Mouse (Mus musculus) heart, postnatal 25 days (tissue): Measurements from ENCODE around the gene Slc35a3. TPM values are rescaled to one million over a fixed set of nuclear protein-coding genes. Genes with fewer than 3 reads are reported as not detected.
"Not testable (repeated sequence)": the region's sequence is repeated elsewhere in the genome, so short reads cannot be mapped to it uniquely, and the experiment has no call there.

Experiments
- DNase-seq: peaks from one replicate; pipeline ENCODE4 v3.0.0; 2022; ENCODE audit warnings: low spot score
- intact Hi-C: fragments of 180-260 bp; cut with DNase I; formaldehyde crosslinking; loops from one replicate; pipeline ENCODE4 v1.15.1; 2025
- total RNA-seq, 2 experiments: library from RNA; stranded (reverse); gene quantifications; 2 replicates each; pipeline ENCODE4 v1.2.3; 2021

Slc35a3 gene
- total RNA-seq, 2 experiments from 2014 or later, result 13.9 to 14.6 TPM

- DNase-seq, result no peak
- intact Hi-C loops, result no loop called here
Measured at GRCm38 (mm10) chr3:116702647-116703272, 9.9 kb downstream of the Slc35a3 start.

- DNase-seq, result no peak
- intact Hi-C loops, result no loop called here
Measured at GRCm38 (mm10) chr3:116701601-116702000, 11.0 kb downstream of the Slc35a3 start.

GRCm38 (mm10) chr3:116698786-116699185 lies 13.8 kb downstream of the Slc35a3 start:
- DNase-seq, result no peak
- intact Hi-C loops, result loop anchor here (5.0 kb wide), 1 partner anchor 49 kb away; no protein-coding TSS in a partner anchor

GRCm38 (mm10) chr3:116695666-116695985 lies 17.0 kb downstream of the Slc35a3 start:
- intact Hi-C loops, result loop anchor here (5.0 kb wide), 1 partner anchor 52 kb away; no protein-coding TSS in a partner anchor
- no peak for DNase-seq

- no peak for DNase-seq
- intact Hi-C loops, result loop anchor here (5.0 kb wide), 1 partner anchor 52 kb away; no protein-coding TSS in a partner anchor
Measured at GRCm38 (mm10) chr3:116694955-116695665, 17.5 kb downstream of the Slc35a3 start.

GRCm38 (mm10) chr3:116694312-116694711 lies 18.3 kb downstream of the Slc35a3 start:
- intact Hi-C loops, result no loop called here
- DNase-seq, result no peak

GRCm38 (mm10) chr3:116681160-116681559 lies 31.5 kb downstream of the Slc35a3 start, which contains the start of gene Gm43191:
Gm43191 (minus strand) TSS chr3:116681260.
- intact Hi-C loops, result no loop called here
- DNase-seq, result no peak

- intact Hi-C loops, result loop anchor here (10.0 kb wide), 2 partner anchors 159 to 239 kb away; partner anchors contain the start of genes Cdc14a and Rtca
- DNase-seq, result not testable (repeated sequence)
Measured at GRCm38 (mm10) chr3:116664281-116664680, 48.4 kb downstream of the Slc35a3 start.

- peak; percentile 98 for DNase-seq
- intact Hi-C loops, result loop anchor here (1.0 to 10.0 kb wide), 4 partner anchors 50 to 238 kb away; partner anchors contain the start of genes Cdc14a, Rtca, Sass6 and Slc35a3
Measured at GRCm38 (mm10) chr3:116662463-116662863, 50.2 kb downstream of the Slc35a3 start, which contains the start of gene Mfsd14a. Mfsd14a (minus strand) TSS chr3:116662677.

- intact Hi-C loops, result loop anchor here (1.0 to 10.0 kb wide), 5 partner anchors 21 to 237 kb away; partner anchors contain the start of genes Cdc14a, Rtca, Sass6 and Slc35a3
- peak; percentile 12 for DNase-seq
Measured at GRCm38 (mm10) chr3:116661870-116662414, 50.7 kb downstream of the Slc35a3 start.

- intact Hi-C loops, result loop anchor here (2.0 to 10.0 kb wide), 3 partner anchors 21 to 237 kb away; partner anchors contain the start of genes Cdc14a and Rtca
- DNase-seq, result no peak
Measured at GRCm38 (mm10) chr3:116661288-116661869, 51.3 kb downstream of the Slc35a3 start.

GRCm38 (mm10) chr3:116659856-116660430 lies 52.7 kb downstream of the Slc35a3 start:
- intact Hi-C loops, result loop anchor here (2.0 to 10.0 kb wide), 3 partner anchors 19 to 235 kb away; partner anchors contain the start of genes Cdc14a and Rtca
- DNase-seq, result no peak

GRCm38 (mm10) chr3:116658928-116659565 lies 53.6 kb downstream of the Slc35a3 start:
- no peak for DNase-seq
- intact Hi-C loops, result no loop called here

- intact Hi-C loops, result no loop called here
- no peak for DNase-seq
Measured at GRCm38 (mm10) chr3:116656184-116656965, 56.3 kb downstream of the Slc35a3 start.

- DNase-seq, intact Hi-C loops: not testable (repeated sequence)
Measured at GRCm38 (mm10) chr3:116654051-116654450, 58.6 kb downstream of the Slc35a3 start.

- intact Hi-C loops, result no loop called here
- no peak for DNase-seq
Measured at GRCm38 (mm10) chr3:116653278-116653945, 59.2 kb downstream of the Slc35a3 start.

- intact Hi-C loops, result no loop called here
- no peak for DNase-seq
Measured at GRCm38 (mm10) chr3:116652033-116652446, 60.6 kb downstream of the Slc35a3 start.

GRCm38 (mm10) chr3:116650698-116651097 lies 61.9 kb downstream of the Slc35a3 start:
- no peak for DNase-seq
- intact Hi-C loops, result no loop called here
